Mouse (Mus musculus) frontal cortex, adult 2 months (tissue): Measurements from ENCODE around the gene Preb. TPM values are rescaled to one million over a fixed set of nuclear protein-coding genes. Genes with fewer than 3 reads are reported as not detected.
A peak's percentile ranks its signal among the peaks of the same experiment; 100 is the strongest.

Source experiments
- DNase-seq, 2 experiments: peaks; one replicate each; pipeline ENCODE4 v3.0.0; 2022; ENCODE audit warnings: low spot score in 1 of 2; ENCODE audit errors: extremely low spot score in 1 of 2
- polyA plus RNA-seq: library from polyadenylated mRNA; depleted of rRNA; stranded (reverse); fragments of >200 nt; gene quantifications from 2 replicates; pipeline ENCODE4 v1.2.3, GENCODE M21; 2012; rRNA removed

Gene Preb
- 192 and 208 TPM in 2 replicates for polyA plus RNA-seq

- peak; percentile 96 to 100 for DNase-seq
Measured at GRCm38 (mm10) chr5:30959966-30960501, at the start of gene Preb. Gene Preb (minus strand): TSS chr5:30960361.

GRCm38 (mm10) chr5:31004184-31004583, 44.0 kb upstream of the Preb start:
- peak; percentile 79 to 97 for DNase-seq

- no peak for DNase-seq
Measured at GRCm38 (mm10) chr5:31001560-31001959, 41.4 kb upstream of the Preb start.

- no peak for DNase-seq
Measured at GRCm38 (mm10) chr5:31000993-31001392, 40.8 kb upstream of the Preb start.

- DNase-seq, result no peak
Measured at GRCm38 (mm10) chr5:31000122-31000521, 40.0 kb upstream of the Preb start.

- no peak for DNase-seq
Measured at GRCm38 (mm10) chr5:30999324-30999723, 39.2 kb upstream of the Preb start.

- DNase-seq, result peak in 1 of 2 experiments; percentile 13
Measured at GRCm38 (mm10) chr5:30998306-30998705, 38.1 kb upstream of the Preb start.

- no peak for DNase-seq
Measured at GRCm38 (mm10) chr5:30994910-30995635, 34.9 kb upstream of the Preb start.

- DNase-seq, result peak; percentile 30 to 65
Measured at GRCm38 (mm10) chr5:30994074-30994473, 33.9 kb upstream of the Preb start.

- peak; percentile 74 for DNase-seq
Measured at GRCm38 (mm10) chr5:30992980-30993676, 33.0 kb upstream of the Preb start.

- peak; percentile 72 to 85 for DNase-seq
Measured at GRCm38 (mm10) chr5:30982357-30982756, 22.2 kb upstream of the Preb start.

- no peak for DNase-seq
Measured at GRCm38 (mm10) chr5:30974870-30975656, 14.9 kb upstream of the Preb start.

- DNase-seq, result no peak
Measured at GRCm38 (mm10) chr5:30969440-30969839, 9.3 kb upstream of the Preb start.

- no peak for DNase-seq
Measured at GRCm38 (mm10) chr5:30968416-30968815, 8.3 kb upstream of the Preb start, which contains the start of gene Tcf23. Gene Tcf23 (plus strand): TSS chr5:30968662.

GRCm38 (mm10) chr5:30966189-30966588, 6.0 kb upstream of the Preb start:
- DNase-seq, result no peak

- no peak for DNase-seq
Measured at GRCm38 (mm10) chr5:30963916-30964315, 3.8 kb upstream of the Preb start.

- no peak for DNase-seq
Measured at GRCm38 (mm10) chr5:30961545-30962505, 1.7 kb upstream of the Preb start.

GRCm38 (mm10) chr5:30960814-30961213, 653 bp upstream of the Preb start:
- no peak for DNase-seq

- no peak for DNase-seq
Measured at GRCm38 (mm10) chr5:30959198-30959854, 835 bp downstream of the Preb start.
